In genomic region chr16:57231937-57232310, GRCm38 (mm10) we compare ENCODE assay signal across 8 mouse cellular contexts. TPM values are rescaled to one million over a fixed set of nuclear protein-coding genes. Genes with fewer than 3 reads are reported as not detected.
DNase-seq lines count a peak whose midpoint lies in the region; ATAC-seq and TF ChIP-seq lines count a peak whose summit lies in the region.
"Not testable (repeated sequence)": the region's sequence is repeated elsewhere in the genome, so short reads cannot be mapped to it uniquely, and the experiment has no call there.

No protein-coding gene starts in this region.

- H3K4me3 ChIP-seq in embryonic facial prominence, embryonic 10.5 days = peak overlapping the region; percentile 64
- H3K4me3 ChIP-seq in forebrain, embryonic 15.5 days = peak overlapping the region; percentile 89
- H3K4me3 ChIP-seq in heart, embryonic 16.5 days (ENCODE audit: low read length) = peak overlapping the region; percentile 96
- peak overlapping the region; percentile 88; the same call in 1 of the 2 replicates for H3K4me3 ChIP-seq in intestine, embryonic 15.5 days (replicated peaks)
- H3K4me3 ChIP-seq in limb, embryonic 12.5 days (replicated peaks) = peak overlapping the region; percentile 91
- H3K4me3 ChIP-seq in lung, embryonic 14.5 days (ENCODE audit: low read depth, low read length) = peak overlapping the region; percentile 68
- peak overlapping the region; percentile 98 for H3K4me3 ChIP-seq in midbrain, embryonic 15.5 days
- H3K4me3 ChIP-seq in stomach, postnatal 0 days (ENCODE audit: low read depth, low read length) = peak overlapping the region; percentile 4; the same call in 1 of the 2 replicates

- not testable (repeated sequence) for H3K36me3 ChIP-seq in embryonic facial prominence, embryonic 10.5 days (replicated peaks); forebrain, embryonic 15.5 days; heart, embryonic 16.5 days (ENCODE audit: control insufficient read depth, insufficient read depth); intestine, embryonic 15.5 days; limb, embryonic 12.5 days; lung, embryonic 14.5 days (ENCODE audit: insufficient read depth); midbrain, embryonic 15.5 days (replicated peaks); stomach, postnatal 0 days (ENCODE audit: control insufficient read depth, insufficient read depth, low read length)

- not testable (repeated sequence) for ATAC-seq in forebrain, embryonic 15.5 days (replicated peaks); heart, embryonic 16.5 days (replicated peaks; ENCODE audit: extremely low read depth, insufficient read depth, low FRiP score); intestine, embryonic 15.5 days; limb, embryonic 12.5 days (ENCODE audit: insufficient number of reproducible peaks, insufficient read depth, low FRiP score, low TSS enrichment, low read depth); lung, embryonic 14.5 days (ENCODE audit: insufficient read depth); midbrain, embryonic 15.5 days (replicated peaks); stomach, postnatal 0 days (ENCODE audit: low FRiP score, low TSS enrichment)

- H3K4me2 ChIP-seq in forebrain, embryonic 15.5 days (replicated peaks) = peak overlapping the region; percentile 67
- peak overlapping the region; percentile 75 for H3K4me2 ChIP-seq in heart, embryonic 16.5 days (ENCODE audit: low read depth, low read length)
- H3K4me2 ChIP-seq in intestine, embryonic 15.5 days (replicated peaks) = peak overlapping the region; percentile 48
- peak overlapping the region; percentile 68 for H3K4me2 ChIP-seq in limb, embryonic 12.5 days
- H3K4me2 ChIP-seq in lung, embryonic 14.5 days = peak overlapping the region; percentile 69
- peak overlapping the region; percentile 74 for H3K4me2 ChIP-seq in midbrain, embryonic 15.5 days
- H3K4me2 ChIP-seq in stomach, postnatal 0 days (replicated peaks; ENCODE audit: low read depth) = peak overlapping the region; percentile 40; the same call in 1 of the 2 replicates

- not testable (repeated sequence) for H3K9me3 ChIP-seq in embryonic facial prominence, embryonic 10.5 days; forebrain, embryonic 15.5 days; heart, embryonic 16.5 days (replicated peaks; ENCODE audit: control insufficient read depth, low read length); intestine, embryonic 15.5 days; limb, embryonic 12.5 days; lung, embryonic 14.5 days (ENCODE audit: low read depth, low read length); midbrain, embryonic 15.5 days; stomach, postnatal 0 days (ENCODE audit: control insufficient read depth, low read length)

- H3K27ac ChIP-seq in embryonic facial prominence, embryonic 10.5 days (replicated peaks); forebrain, embryonic 15.5 days (replicated peaks); heart, embryonic 16.5 days (ENCODE audit: low read length); intestine, embryonic 15.5 days; limb, embryonic 12.5 days; lung, embryonic 14.5 days (ENCODE audit: low read depth); stomach, postnatal 0 days (replicated peaks): not testable (repeated sequence)
- peak overlapping the region; percentile 84 for H3K27ac ChIP-seq in midbrain, embryonic 15.5 days

- H3K27me3 ChIP-seq in embryonic facial prominence, embryonic 10.5 days (replicated peaks; ENCODE audit: low read depth, poor library complexity, severe bottlenecking); forebrain, embryonic 15.5 days; heart, embryonic 16.5 days (ENCODE audit: control insufficient read depth, insufficient read depth, low read length); intestine, embryonic 15.5 days (replicated peaks); limb, embryonic 12.5 days; lung, embryonic 14.5 days (ENCODE audit: insufficient read depth, low read length); midbrain, embryonic 15.5 days (replicated peaks); stomach, postnatal 0 days (ENCODE audit: control insufficient read depth, insufficient read depth, low read length): not testable (repeated sequence)

- TF ChIP-seq CTCF in lung, embryonic 14.5 days (IDR thresholded peaks at IDR 0.05; ENCODE audit: low read depth); stomach, postnatal 0 days (IDR thresholded peaks at IDR 0.05; ENCODE audit: low read depth): not testable (repeated sequence)

- H3K9ac ChIP-seq in forebrain, embryonic 15.5 days (replicated peaks); heart, embryonic 16.5 days (ENCODE audit: low read length); intestine, embryonic 15.5 days; limb, embryonic 12.5 days (replicated peaks); lung, embryonic 14.5 days; stomach, postnatal 0 days (ENCODE audit: low read length): not testable (repeated sequence)
- H3K9ac ChIP-seq in midbrain, embryonic 15.5 days = peak overlapping the region; percentile 20; the same call in 1 of the 2 replicates

- WGBS in embryonic facial prominence, embryonic 10.5 days = 76% methylated on average over 5 of the region's 5 CpGs
- WGBS in forebrain, embryonic 15.5 days = 67% methylated on average over 4 of the region's 5 CpGs
- 69% methylated on average over 4 of the region's 5 CpGs for WGBS in heart, embryonic 16.5 days
- 75% methylated on average over 5 of the region's 5 CpGs for WGBS in intestine, embryonic 15.5 days
- WGBS in limb, embryonic 12.5 days = 80% methylated on average over 5 of the region's 5 CpGs
- 63% methylated on average over 4 of the region's 5 CpGs for WGBS in lung, embryonic 14.5 days
- WGBS in midbrain, embryonic 15.5 days = 65% methylated on average over 4 of the region's 5 CpGs
- WGBS in stomach, postnatal 0 days = 64% methylated on average over 4 of the region's 5 CpGs

- DNase-seq in embryonic facial prominence, embryonic 10.5 days (ENCODE audit: low spot score); lung, embryonic 14.5 days; stomach, postnatal 0 days (ENCODE audit: low spot score): not testable (repeated sequence)

- H3K4me1 ChIP-seq in embryonic facial prominence, embryonic 10.5 days = peaks cover 12% of the 10 kb centered on the region
- peaks cover 10% of the 10 kb centered on the region for H3K4me1 ChIP-seq in forebrain, embryonic 15.5 days
- peaks cover 20% of the 10 kb centered on the region for H3K4me1 ChIP-seq in heart, embryonic 16.5 days (ENCODE audit: control insufficient read depth, insufficient read depth, low read length)
- H3K4me1 ChIP-seq in intestine, embryonic 15.5 days (replicated peaks); limb, embryonic 12.5 days (replicated peaks); lung, embryonic 14.5 days (ENCODE audit: insufficient read depth); stomach, postnatal 0 days (replicated peaks; ENCODE audit: control insufficient read depth, insufficient read depth): not testable (repeated sequence)
- peaks cover 19% of the 10 kb centered on the region for H3K4me1 ChIP-seq in midbrain, embryonic 15.5 days

- not testable (repeated sequence) for TF ChIP-seq EP300 in stomach, postnatal 0 days (optimal IDR thresholded peaks at IDR 0.05)

RNA-seq across cellular contexts. Expression of gene Tbc1d23, which starts 0.6 kb away (rescaled TPM):
- 20.1 and 20.7 TPM in 2 replicates for polyA plus RNA-seq in embryonic facial prominence, embryonic 10.5 days (2016; fragmentation: Nextera tagmentation; extraction: Ambion mirVana)
- polyA plus RNA-seq in forebrain, embryonic 15.5 days (2015; fragmentation: Nextera tagmentation; extraction: Ambion mirVana) = 33.7 and 34.6 TPM in 2 replicates
- polyA plus RNA-seq in heart, embryonic 16.5 days (2015; fragmentation: Nextera tagmentation; extraction: Ambion mirVana) = 17.1 and 20.0 TPM in 2 replicates
- polyA plus RNA-seq in intestine, embryonic 15.5 days (2015; fragmentation: Nextera tagmentation; extraction: Ambion mirVana) = 21.9 TPM in 2 replicates
- polyA plus RNA-seq in limb, embryonic 12.5 days (2016; fragmentation: Nextera tagmentation; extraction: Ambion mirVana) = 30.8 and 32.1 TPM in 2 replicates
- 28.3 and 29.0 TPM in 2 replicates for polyA plus RNA-seq in lung, embryonic 14.5 days (2014; fragmentation: Nextera tagmentation; extraction: Ambion mirVana)
- polyA plus RNA-seq in midbrain, embryonic 15.5 days (2015; fragmentation: Nextera tagmentation; extraction: Ambion mirVana) = 32.1 and 34.8 TPM in 2 replicates
- 16.9 and 17.1 TPM in 2 replicates for polyA plus RNA-seq in stomach, postnatal 0 days (2015; fragmentation: Nextera tagmentation; extraction: Ambion mirVana)

Comparison
In these comparisons a context has a peak if more than half of its experiments do, and no peak if none do; other contexts are left out.
1. H3K4me3 ChIP-seq: peak in every context shown above with its lines; median percentile 98 in midbrain, embryonic 15.5 days; 96 in heart, embryonic 16.5 days; 91 in limb, embryonic 12.5 days; 89 in forebrain, embryonic 15.5 days; 88 in intestine, embryonic 15.5 days; 68 in lung, embryonic 14.5 days; 64 in embryonic facial prominence, embryonic 10.5 days; 4 in stomach, postnatal 0 days.